1 mouse cellular context compared by ENCODE assay signal in genomic region chr14:51098300-51098699, GRCm38 (mm10).
TF ChIP-seq lines count a peak whose summit lies in the region.

No protein-coding gene starts in this region.

TF ChIP-seq in CH12.LX, 34 proteins besides CTCF, POLR2A, EP300 and RAD21:
- TF ChIP-seq SMC3 (IDR thresholded peaks at IDR 0.05; ENCODE audit: low read depth, low read length) (peak; percentile 67), ZC3H11A (IDR thresholded peaks at IDR 0.05; ENCODE audit: low read depth, low read length) (peak; percentile 29; the same call in 1 of the 2 replicates)
